Mouse (Mus musculus): ENCODE data around the gene Nutf2.

Gene Nutf2

GRCm38 (mm10) chr8:105919390-105919789, 59.0 kb downstream of the Nutf2 start:
- TF ChIP-seq CTCF (conservative IDR thresholded peaks at IDR 0.05; ENCODE audit: low read length) (no peak), POU5F1 (IDR thresholded peaks at IDR 0.05; ENCODE audit: borderline replicate concordance, low read length) (no peak), NANOG (IDR thresholded peaks at IDR 0.05; ENCODE audit: borderline replicate concordance, low read length) (no peak)
- H3K27me3 ChIP-seq (ENCODE audit: insufficient read depth, low read length) = no peaks in the 10 kb centered on the region
- H3K36me3 ChIP-seq (ENCODE audit: insufficient read depth, low read length) = peaks cover 65% of the 10 kb centered on the region
- H3K9me3 ChIP-seq (ENCODE audit: low read length) = no peaks in the 10 kb centered on the region
- H3K4me3 ChIP-seq (replicated peaks; ENCODE audit: low read length) = no peak overlapping the region
- peaks cover 5% of the 10 kb centered on the region for H3K4me1 ChIP-seq (replicated peaks; ENCODE audit: low read depth, low read length)

GRCm38 (mm10) chr8:105925123-105925522, 64.7 kb downstream of the Nutf2 start:
- H3K27me3 ChIP-seq (ENCODE audit: insufficient read depth, low read length) = no peaks in the 10 kb centered on the region
- H3K4me1 ChIP-seq (replicated peaks; ENCODE audit: low read depth, low read length) = peaks cover 42% of the 10 kb centered on the region
- TF ChIP-seq CTCF (conservative IDR thresholded peaks at IDR 0.05; ENCODE audit: low read length) (no peak), POU5F1 (IDR thresholded peaks at IDR 0.05; ENCODE audit: borderline replicate concordance, low read length) (no peak), NANOG (IDR thresholded peaks at IDR 0.05; ENCODE audit: borderline replicate concordance, low read length) (no peak)
- peaks cover 61% of the 10 kb centered on the region for H3K36me3 ChIP-seq (ENCODE audit: insufficient read depth, low read length)
- no peak overlapping the region for H3K4me3 ChIP-seq (replicated peaks; ENCODE audit: low read length)
- H3K9me3 ChIP-seq (ENCODE audit: low read length) = no peaks in the 10 kb centered on the region

Measured in E14TG2a.4 (cell line).